Mouse (Mus musculus): ENCODE results near the gene Pgm2l1.

Gene Pgm2l1

DNA sequence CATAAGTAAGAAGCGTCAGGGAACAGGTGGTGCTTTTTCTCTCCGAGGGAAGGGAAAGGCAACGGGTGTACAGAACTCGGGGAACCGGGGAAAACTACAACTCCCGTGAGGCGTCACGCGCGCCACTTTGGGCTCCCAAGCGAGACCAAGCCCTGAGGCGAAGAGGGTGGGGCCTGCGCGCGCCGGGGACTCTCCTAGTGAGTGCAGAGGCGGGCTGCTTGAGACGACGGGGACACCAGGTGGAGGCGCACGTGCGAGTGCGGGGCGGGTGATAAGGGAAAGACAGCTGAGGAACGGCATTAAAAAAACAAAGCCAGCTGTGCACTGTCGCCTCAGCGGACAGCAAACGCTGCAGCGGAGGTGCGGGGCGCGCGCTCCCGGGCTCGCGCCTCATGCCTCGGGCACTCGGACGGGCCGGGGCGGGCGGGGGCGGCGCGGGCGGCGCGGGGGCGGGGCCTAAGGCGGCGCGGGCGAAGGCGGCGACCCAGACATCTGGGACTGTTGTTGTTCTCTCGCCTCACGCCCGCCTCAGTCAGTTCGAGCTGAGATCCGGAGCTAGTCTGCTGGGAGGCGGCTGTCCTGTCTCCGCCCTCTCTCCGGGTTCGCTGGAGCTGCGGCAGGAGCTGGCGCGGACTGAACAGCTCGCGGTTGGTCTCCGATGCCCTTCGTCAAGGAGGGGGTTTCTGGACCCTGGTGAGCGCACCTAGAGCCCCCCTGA, at the start of gene Pgm2l1:
Gene Pgm2l1 (plus strand): TSS at position 237 of the 718 bp plus-strand sequence.
- in situ Hi-C loops (cut with MboI) = no loop called here

DNA sequence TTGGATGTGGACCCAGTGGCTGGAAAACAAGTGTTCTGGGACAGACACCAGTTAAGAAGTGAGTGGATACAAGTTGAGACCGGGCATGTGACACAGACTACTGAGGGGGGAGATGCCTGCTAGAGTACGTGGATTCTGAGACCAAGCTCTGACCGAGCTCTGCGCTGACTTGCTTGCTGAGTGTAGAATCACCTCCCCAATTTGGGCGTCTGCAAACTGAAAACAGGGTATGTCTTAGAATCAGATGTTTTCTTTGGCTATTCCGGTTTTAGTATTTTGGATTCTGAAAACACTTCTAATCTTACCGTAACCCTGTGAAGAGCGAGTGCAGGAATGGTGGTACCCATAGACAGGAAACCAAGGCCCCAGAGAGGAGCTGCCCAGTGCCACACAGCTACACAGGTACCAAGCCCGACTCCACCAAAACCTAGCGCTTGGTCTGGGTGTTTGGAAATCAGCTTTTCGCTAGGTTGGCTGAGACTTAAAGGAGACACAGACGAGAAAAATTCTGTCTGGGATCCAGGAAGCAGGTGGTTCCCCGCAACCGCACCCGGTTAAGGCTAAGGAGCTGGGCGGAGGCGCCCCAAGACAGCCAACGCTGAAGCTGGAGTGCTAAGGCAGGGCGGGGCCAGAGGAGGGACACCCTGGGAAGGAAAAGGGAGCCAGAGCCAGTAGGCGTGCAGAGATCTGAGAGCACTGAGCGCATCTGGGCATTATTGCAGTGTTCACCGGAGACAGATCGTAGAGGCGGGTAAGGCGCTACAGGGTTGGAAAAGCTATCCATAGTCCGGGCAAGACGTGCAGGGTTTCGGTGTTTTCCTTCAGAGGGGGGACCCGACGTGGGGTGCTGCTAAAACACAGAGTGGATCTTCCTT, 48.9 kb upstream of the Pgm2l1 start:
- in situ Hi-C loops (cut with MboI) = no loop called here

DNA sequence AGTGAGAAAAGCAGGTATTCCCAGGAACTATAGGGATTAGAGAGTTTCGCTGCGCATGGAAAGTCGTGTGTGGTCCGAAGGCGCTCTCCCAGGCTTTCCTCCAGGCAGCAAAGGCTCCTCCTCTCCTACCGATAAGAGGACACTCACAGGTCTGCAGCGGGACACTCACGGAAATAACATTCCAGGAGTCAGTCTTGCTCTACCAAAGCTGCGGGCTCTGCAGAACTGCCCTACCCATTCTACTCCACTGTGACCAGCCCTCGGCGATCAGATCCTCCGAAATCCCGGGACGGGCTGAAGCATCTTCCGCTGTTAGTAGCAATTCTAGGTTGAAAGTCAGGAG, 48.3 kb upstream of the Pgm2l1 start:
- in situ Hi-C loops (cut with MboI) = no loop called here

DNA sequence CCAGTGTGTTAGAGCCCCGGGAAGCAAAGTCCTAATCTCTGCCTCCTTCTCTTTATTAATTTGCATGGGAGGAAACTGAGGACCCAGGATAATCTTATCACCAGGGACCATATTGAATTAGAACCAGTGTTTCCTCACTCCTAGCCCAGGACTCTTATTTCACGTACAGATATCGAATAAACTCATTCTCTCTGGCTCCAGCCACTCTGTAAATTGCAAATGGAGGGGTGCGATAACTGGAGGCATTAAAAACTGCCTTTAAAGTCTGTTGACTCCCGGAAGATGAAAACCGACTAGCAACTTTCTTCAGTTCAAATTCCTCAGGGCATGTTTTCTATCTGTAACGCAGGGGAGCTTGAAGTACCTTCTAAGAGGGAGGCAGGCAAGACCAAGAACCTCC, 47.8 kb upstream of the Pgm2l1 start:
- in situ Hi-C loops (cut with MboI) = no loop called here

DNA sequence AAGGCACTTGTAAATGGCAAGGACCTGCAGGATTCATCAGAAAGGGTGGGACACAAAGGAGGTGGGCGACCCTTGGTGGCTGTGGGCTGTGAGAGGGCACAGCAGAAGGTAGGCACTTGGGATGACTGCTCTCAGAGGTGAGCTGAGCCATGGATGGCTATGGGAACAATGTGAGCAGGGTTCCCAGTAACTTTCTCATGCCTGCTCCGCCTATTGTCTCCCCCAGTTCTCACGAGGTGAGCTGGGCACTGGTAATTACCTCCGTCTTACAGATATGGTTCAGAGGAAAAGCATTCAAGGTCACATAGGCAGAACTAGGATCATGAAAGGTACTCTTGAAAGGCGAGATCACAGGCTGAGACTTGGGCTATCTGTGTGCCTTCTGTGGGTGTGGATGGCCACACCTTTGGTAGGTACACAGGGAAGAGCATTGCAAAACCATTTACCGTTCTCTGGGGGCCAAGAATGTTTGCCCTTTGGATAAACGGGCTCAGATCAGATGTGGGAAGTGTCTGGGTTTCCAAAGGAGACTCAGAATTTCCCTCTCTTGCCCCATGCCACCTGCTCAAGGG, 47.3 kb upstream of the Pgm2l1 start:
- in situ Hi-C loops (cut with MboI) = no loop called here

DNA sequence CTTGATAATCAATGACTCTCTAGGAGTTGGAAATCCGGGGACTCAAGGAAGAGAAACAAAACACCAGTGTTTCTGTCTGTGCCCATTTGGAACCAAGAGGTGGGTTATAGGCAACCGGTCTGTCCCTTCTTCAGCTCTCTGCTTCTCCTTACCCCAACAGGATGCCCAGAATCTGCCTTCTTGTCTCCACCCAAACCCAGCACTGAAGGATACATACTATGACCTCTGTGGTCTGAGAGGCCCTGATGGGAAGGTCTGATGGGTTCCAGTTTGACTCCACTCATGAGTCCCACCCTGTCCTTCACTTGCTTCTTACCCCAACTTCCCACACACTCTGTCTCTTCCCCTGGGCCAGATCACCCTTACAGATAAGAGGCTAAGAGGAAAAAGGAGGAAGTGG, 46.0 kb upstream of the Pgm2l1 start:
- in situ Hi-C loops (cut with MboI) = no loop called here

DNA sequence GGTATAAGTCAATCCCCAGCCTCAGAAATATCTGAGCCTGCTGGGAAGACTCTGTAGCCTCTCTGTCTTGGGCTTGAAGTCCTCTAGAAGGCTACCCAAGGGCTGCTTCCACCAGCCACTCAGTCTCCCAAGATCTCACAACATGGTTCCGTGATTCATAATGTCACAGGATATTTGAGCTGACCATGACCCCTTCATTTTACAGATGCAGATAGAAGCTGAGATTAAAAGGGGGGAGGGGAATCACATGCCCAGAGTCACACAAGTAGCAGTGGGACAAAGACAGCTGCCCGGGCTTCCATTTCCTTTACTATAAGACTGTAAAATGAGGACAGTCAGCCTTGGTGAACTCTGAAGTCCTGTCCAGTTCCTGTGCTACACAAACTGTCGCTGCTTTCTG, 45.6 kb upstream of the Pgm2l1 start:
- in situ Hi-C loops (cut with MboI) = no loop called here

DNA sequence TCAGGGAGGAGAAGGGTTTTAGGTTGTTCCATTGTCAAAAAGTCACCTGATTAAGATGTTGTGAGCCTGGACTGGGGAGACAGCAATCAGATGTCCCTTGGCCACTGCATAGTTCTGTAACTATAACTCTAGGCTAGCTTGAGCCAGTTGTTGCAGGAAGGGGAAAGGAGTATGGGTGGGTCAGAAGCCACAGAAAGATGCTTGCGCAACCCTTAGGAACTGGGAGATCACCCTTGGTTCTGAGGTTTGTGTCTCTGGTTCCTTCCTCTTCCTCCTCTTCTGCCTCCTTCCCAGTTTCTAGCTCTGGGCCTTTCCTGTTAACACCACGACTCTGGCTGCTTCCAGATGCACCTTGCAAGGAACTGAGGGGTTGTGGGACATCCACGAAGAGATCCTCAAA, 44.8 kb upstream of the Pgm2l1 start:
- in situ Hi-C loops (cut with MboI) = no loop called here

DNA sequence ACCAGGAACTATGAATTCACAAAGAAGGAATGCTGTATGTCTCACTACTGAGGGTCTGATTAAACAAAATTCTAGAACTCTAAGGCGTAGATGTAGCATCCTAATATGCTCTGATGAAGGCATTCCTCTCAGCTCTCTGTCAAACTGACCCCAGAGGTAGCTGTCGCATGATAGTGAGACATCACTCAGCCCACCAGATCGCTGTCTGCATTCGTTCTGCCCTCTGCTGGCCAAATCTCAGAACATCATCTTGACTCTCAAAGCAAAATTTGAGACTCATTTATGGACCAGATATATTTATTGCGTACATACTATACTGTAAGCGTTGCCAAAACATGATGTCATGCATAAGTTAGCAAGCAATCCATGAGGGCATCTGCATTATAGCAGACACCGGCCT, 39.6 kb upstream of the Pgm2l1 start:
- in situ Hi-C loops (cut with MboI) = no loop called here

DNA sequence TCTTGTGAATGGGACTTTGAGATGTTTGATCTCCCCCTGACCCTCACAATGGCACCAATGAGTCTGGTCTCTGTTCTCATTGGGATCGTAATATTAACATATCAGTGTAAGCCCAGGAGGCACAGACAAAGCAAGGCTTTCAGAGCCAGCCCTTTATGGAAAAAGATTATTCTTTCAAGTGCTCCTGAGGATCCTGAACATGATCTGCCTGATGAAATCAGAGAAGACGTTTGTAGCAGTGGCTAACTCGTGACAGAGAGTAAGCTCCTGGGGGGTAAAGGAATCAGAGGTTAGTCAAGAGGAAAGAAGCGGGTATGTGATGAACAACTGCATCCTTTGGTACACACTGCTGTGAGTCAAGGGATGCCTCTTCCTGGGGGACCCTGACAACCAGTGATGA, 37.0 kb upstream of the Pgm2l1 start:
- in situ Hi-C loops (cut with MboI) = no loop called here

DNA sequence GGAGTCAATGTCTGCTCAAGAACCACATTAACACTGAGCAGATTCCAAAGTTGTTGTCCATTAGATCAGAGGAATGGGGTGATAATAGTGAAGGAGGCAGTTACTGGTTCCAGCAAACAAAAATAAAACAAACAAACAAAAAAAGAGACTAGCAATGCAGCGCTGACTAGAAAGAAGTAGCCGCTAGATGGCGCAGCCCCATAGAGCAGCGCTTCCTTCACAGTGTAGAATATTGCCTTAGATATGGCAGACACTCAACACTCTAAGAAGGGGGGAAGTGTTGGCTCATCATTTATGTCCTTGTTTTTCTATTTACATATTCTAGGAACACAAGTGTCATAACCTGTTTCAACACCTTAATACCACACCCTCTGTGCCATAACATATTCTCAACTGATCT, 36.4 kb upstream of the Pgm2l1 start:
- in situ Hi-C loops (cut with MboI) = no loop called here

DNA sequence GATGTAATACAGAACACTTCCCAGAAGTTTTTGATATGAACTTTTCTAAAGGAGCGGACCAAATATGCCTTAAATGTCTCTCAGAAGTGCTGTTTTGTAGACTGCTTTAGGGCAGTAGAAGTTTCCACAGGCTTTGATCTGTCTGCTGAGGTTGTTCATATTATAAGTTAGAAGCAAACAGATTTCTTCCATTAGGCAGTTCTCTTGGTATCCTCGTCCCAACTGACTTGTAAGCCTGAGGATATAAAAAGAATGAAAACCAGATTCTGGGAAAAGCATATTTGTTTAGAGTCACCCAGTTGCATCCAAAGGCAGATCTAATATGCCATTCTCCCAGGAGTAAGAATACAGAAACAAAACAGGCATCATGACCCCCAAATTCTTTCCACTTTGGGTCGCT, 26.0 kb upstream of the Pgm2l1 start:
- in situ Hi-C loops (cut with MboI) = no loop called here

DNA sequence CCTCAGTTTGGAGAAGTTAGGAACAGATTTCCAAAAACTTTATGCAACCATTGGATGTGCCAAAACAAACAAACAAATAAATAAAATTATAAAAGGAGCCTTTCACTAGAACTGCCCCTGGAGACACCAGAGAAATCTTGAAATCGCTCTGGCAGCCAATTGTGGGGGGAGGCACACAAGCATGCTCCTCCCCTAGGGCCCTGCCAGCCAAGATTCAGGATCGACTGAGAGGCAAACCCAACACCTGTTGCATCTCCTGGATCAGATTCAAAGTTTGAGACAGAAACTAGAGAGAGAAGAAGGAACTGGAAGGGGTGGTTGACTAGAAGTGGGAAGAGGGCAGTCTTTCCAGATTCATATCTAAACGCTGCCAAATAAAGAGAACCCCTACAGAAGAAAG, 23.6 kb upstream of the Pgm2l1 start:
- in situ Hi-C loops (cut with MboI) = no loop called here

DNA sequence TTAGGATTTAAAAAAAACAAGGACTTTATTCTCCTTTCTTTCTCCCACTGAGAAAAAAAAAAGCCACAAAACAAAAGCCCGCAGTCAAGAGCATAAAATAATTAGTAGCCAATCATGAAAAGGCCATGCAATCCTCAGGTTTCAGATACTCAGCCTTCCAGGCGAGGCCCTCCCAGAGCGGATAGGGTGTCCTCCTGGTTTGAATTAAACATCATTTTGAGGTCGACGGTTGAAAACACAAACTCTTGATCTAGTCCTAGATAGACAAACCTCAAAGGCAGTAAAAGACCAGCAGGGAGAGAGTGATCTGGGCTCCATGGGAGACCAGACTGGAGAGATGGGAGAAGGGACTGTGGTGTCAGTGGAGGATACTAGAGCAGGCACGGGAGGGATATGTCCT, 22.3 kb upstream of the Pgm2l1 start:
- in situ Hi-C loops (cut with MboI) = no loop called here

DNA sequence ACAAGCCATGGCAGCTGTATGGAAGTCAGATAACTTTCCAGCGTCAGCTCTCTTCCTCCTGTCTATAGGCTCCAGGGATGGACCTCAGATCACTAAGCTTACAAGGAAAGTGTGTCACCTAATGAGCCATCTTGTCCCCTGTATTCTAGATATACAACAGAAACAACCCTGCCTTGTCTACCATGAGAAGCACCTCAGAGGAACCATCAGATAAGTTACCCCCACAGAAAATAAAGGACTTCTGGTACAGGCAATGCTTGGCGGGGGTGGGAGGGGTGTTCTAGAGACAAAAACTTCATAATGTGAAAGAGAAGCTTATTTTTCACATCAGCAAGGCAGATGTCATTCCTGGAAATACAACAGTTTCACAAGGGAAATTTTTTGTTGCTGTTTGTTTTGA, 21.1 kb upstream of the Pgm2l1 start:
- in situ Hi-C loops (cut with MboI) = no loop called here

DNA sequence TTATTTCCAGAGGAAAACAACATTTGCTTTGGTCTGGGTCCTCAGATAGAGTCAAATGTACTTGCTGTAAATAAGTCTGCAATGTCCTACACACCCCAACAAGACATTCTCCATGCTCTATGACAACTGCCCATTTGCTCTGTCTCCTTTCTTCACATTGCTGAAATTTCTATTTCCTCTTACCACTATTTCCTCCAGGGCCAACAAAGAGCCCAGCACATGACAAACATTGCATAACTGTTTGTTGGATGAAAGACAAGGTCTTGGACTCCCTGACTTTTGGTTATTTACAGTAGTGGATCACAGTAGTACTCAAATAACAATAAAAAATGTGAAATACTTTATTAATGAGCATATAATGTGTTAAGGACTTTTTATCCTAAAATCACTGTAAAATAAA, 19.3 kb upstream of the Pgm2l1 start:
- in situ Hi-C loops (cut with MboI) = no loop called here

DNA sequence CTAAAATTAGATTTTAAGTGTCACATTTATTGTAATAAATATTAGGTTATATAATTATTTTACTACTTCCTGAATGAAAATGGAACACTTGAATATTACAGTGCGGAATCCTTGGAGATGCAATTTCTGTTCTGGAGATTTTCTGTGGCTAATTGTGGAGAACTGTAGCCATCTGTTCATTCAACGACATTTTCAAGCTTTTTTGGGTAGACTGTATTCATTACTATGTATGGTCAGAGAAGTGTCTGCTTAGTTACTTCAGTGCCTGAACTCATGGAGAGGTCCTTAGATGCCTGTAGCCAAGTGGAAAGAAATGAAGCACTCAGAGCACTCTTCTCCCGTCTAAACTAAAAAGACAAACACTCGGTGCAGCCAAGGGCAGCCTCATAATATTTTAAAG, 12.9 kb upstream of the Pgm2l1 start:
- in situ Hi-C loops (cut with MboI) = no loop called here

DNA sequence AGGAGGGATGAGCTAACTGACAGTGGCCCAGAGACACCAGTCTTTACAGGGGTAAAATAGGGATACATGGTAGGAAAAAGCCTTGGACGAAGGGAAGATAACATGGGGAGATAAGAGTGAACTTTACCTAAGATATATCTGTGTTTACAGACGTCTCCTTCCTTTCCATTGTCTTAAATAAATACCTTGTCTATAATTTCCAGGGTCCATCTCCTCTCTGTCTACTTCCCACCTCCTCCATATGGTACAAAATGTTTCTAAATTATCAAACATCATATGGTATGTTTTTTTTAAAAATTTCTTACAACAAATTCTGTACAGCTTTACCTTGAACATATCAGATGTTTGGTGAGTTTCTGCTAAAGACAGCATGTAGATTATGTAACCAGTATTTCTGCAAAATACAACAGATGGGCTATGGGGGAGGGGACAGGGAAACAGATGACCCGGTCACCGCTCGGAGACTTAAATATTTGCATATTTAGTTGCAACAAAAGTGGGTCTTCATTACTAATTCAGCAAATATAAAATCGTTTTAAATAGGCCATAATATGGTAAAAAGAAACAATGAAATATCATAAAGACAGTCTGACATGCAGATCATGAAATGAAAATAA, 12.0 kb upstream of the Pgm2l1 start:
- in situ Hi-C loops (cut with MboI) = no loop called here

DNA sequence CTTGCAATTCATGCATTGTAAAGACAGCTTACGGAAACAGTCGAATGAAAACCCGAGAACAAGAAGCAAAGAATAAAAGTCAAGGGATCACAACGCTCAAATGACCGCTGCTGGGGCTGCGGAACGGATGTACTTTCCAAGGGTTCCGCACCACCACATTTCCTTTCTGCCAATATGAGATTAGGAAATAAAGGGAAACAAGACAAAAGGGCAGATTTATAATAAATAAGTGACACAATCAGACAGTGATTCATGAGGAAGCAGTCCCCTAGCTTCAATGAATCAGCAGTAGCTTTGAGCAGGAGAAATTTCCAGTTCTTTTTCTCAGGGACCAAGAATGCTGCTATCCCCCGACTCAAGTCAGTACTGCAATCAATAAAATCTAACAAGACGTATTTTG, 11.2 kb upstream of the Pgm2l1 start:
- in situ Hi-C loops (cut with MboI) = no loop called here

DNA sequence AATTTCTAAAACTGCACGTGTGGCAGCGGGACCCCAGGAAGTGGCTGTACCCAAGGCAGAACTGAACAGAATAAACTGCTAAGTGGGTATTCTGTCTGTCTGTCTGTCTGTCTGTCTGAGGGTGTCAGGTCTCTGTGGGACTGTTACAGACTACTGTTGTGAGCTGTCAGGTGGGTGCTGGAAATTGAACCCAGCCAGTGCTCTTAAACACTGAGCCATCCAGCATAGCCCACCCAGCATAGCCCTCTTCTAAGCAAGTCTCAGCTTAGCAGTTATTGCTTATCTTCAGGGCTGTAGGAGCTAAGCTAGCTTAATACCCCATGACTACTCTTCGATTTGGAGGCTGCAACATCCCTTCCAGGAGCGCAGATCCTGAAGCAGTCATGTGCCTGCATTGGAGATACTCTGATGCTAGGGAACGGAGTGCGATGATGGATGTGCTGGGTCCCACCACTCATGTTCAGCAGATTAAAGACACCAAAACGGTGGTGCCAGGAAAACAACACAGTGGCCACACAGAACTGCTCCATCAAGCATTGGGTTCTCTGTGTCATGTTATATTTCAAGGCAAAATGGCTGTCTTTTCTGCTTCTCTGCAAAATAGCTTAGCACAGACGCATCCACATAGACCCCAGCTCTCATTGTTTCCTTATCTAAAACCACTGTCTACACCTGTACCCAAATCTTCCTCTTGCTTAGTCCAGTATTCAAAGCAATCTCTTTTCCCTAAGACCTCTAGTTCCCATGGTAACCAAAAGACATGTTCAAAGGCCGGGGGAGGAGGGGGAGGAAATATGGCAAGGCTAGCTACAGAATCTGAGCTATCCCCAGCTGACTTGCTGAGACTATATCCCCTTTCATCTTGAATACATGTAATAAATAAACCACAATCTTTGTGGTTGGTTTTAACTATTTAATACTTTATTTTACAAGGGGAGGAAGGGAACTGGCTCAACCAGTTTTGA, 10.3 kb upstream of the Pgm2l1 start:
- in situ Hi-C loops (cut with MboI) = no loop called here

DNA sequence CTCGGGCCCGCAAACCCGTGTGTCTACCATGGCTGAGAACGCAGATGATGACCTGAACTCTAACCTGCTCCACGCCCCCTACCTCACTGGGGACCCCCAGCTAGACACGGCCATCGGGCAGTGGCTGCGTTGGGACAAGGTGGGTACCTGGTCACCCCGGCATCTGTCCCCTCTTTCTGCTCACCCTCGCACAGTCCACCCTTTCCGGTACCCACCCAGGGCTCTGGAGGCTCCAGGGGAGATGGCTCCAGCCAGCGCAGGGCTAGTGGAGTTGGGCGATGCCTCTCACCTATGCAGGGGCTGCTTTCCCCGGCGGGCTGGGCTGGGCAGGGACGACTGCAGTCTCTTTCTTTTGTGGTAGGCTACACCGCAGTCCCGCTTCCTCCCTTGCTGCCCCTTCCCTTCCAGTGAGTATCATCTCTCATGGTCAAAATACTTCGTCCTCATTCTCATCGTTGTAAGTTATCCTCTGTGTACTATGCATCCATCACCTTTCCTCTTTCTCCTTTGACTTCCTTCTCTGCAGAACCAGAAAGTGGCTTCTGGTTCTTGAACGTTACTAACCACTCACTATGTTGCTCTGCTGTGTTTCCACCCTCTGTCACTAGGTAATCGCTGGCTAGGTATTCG, 817 bp downstream of the Pgm2l1 start:
- in situ Hi-C loops (cut with MboI) = no loop called here

Measured in mature B cell (primary cell).